Mouse (Mus musculus) erythroblast, embryonic 14.5 days (primary cell): ENCODE data around the gene Tmprss3.

Experiments used
- GATA1 ChIP-seq: IDR thresholded peaks from 2 replicates; pipeline ENCODE4 v1.6.1; 2012; ENCODE audit warnings: low read length, inconsistent platforms, mixed read lengths
- TAL1 ChIP-seq: IDR thresholded peaks from 3 replicates; pipeline ENCODE4 v1.6.1; 2012; ENCODE audit warnings: low read length, inconsistent platforms, mixed read lengths

- TF ChIP-seq TAL1 (no peak), GATA1 (no peak)
These were observed 56.7 kb downstream of the Tmprss3 start for GRCm38 (mm10) chr17:31142116-31142515.
